In the genomic region with DNA sequence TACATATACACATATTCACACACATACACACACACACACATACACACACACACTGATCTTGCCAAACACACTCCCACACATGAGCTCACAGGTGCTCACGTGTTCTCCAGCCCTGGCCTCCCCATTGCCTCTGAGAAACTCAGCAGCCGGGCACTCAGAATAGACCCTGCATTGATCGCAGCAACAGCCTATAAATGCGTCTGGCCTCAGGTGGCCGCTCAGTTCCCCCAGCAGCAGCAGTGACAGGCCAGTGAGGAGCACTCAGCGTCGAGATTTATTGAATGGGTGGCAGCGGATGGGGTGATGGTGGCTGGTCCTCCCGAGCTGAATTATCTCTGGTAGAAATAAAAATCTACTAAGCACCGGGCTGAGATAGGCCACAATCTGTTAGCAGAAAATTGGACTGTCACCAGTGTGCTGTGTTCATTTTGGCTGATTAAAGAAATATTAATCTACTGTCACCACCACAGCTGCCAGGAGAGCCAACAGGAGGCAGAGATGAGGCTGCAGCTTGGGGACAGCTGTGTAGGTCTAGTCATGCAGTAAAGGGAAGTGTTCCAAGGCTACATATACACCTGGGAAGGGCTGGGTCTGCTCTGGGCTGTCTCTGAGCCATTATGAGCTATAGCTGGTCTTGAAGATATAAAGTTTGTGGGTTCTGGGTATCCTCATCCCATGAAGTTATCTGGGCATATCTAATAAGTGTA, we compare ENCODE assay signal across 22 mouse cellular contexts.
DNase-seq lines count a peak whose midpoint lies in the region; ATAC-seq and TF ChIP-seq lines count a peak whose summit lies in the region.
"Had no signal": no experiment of that assay in that cellular context is flagged by ENCODE, and none has a peak within 500 bp of the region (broad histone marks: within the 10 kb centered on the region; RNA-seq: fewer than 3 reads in every experiment).

No protein-coding gene starts in this region.

- no peak overlapping the region for H3K9ac ChIP-seq in neural tube, embryonic 11.5 days (ENCODE audit: low read length)
- H3K9ac ChIP-seq in hindbrain, postnatal 0 days (replicated peaks; ENCODE audit: low read length): no peak overlapping the region
- no peak overlapping the region for H3K9ac ChIP-seq in neural tube, embryonic 15.5 days (replicated peaks)
- H3K9ac ChIP-seq: embryonic facial prominence, embryonic 15.5 days; heart, embryonic 15.5 days had no signal

- ATAC-seq in neural tube, embryonic 11.5 days (ENCODE audit: insufficient read depth, low FRiP score, low TSS enrichment): no peak
- ATAC-seq in hindbrain, postnatal 0 days: peak; percentile 40; the same call in 1 of the 2 replicates
- no peak for ATAC-seq in neural tube, embryonic 15.5 days (ENCODE audit: low FRiP score)
- ATAC-seq: forebrain, embryonic 16.5 days had no signal

- peak; percentile 13 for DNase-seq in layer of hippocampus, adult 8-10 months (ENCODE audit: low spot score in 2 of 2)
- no peak for DNase-seq in layer of hippocampus, adult 9-10 months (ENCODE audit: low spot score)
- peak; percentile 43 for DNase-seq in neural tube, embryonic 11.5 days (ENCODE audit: low spot score)
- DNase-seq in neural tube, embryonic 10.5 days (ENCODE audit: extremely low spot score, low spot score): no peak
- DNase-seq in hindbrain, postnatal 0 days (ENCODE audit: low spot score): peak; percentile 29
- DNase-seq in cerebellum, postnatal 36 days: no peak
- DNase-seq in cerebellum, postnatal 4 days (ENCODE audit: low spot score in 2 of 2): no peak
- DNase-seq: adrenal gland, adult 2 months; adrenal gland, postnatal 25 days; cerebellum, adult 18-20 months; cerebellum, adult 9-11 months; embryo, embryonic 11 days; gastrocnemius, postnatal 10 days; heart, adult 2 months; heart, postnatal 14 days had no signal

- 60% methylated on average over 10 of the region's 10 CpGs for WGBS in neural tube, embryonic 11.5 days
- WGBS in hindbrain, postnatal 0 days: 67% methylated on average over 10 of the region's 10 CpGs
- 31% methylated on average over 10 of the region's 10 CpGs for WGBS in neural tube, embryonic 15.5 days

- H3K27ac ChIP-seq in neural tube, embryonic 11.5 days (ENCODE audit: low read depth, low read length): no peak overlapping the region
- no peak overlapping the region for H3K27ac ChIP-seq in hindbrain, postnatal 0 days
- H3K27ac ChIP-seq in neural tube, embryonic 15.5 days (replicated peaks): 0 out of 2 replicates have a peak overlapping the region, but pooled peaks have one; percentile 5
- H3K27ac ChIP-seq: embryonic facial prominence, embryonic 15.5 days; forebrain, embryonic 10.5 days; heart, adult 2 months; heart, embryonic 15.5 days had no signal

- no peak overlapping the region for H3K4me2 ChIP-seq in neural tube, embryonic 11.5 days (ENCODE audit: low read depth)
- H3K4me2 ChIP-seq in hindbrain, postnatal 0 days (ENCODE audit: low read depth, low read length): no peak overlapping the region
- no peak overlapping the region for H3K4me2 ChIP-seq in neural tube, embryonic 15.5 days
- H3K4me2 ChIP-seq: embryonic facial prominence, embryonic 15.5 days; heart, embryonic 11.5 days; heart, embryonic 15.5 days had no signal

- H3K36me3 ChIP-seq in neural tube, embryonic 11.5 days (ENCODE audit: control insufficient read depth, insufficient read depth, low read length): no peaks in the 10 kb centered on the region
- no peaks in the 10 kb centered on the region for H3K36me3 ChIP-seq in hindbrain, postnatal 0 days (ENCODE audit: insufficient read depth, low read length)
- H3K36me3 ChIP-seq in neural tube, embryonic 15.5 days: no peaks in the 10 kb centered on the region
- H3K36me3 ChIP-seq: embryonic facial prominence, embryonic 15.5 days; forebrain, embryonic 10.5 days; heart, embryonic 15.5 days had no signal

- no peak overlapping the region for H3K4me3 ChIP-seq in neural tube, embryonic 11.5 days (ENCODE audit: low read depth, low read length)
- no peak overlapping the region for H3K4me3 ChIP-seq in hindbrain, postnatal 0 days (ENCODE audit: low read length)
- no peak overlapping the region for H3K4me3 ChIP-seq in neural tube, embryonic 15.5 days (replicated peaks)
- H3K4me3 ChIP-seq: embryonic facial prominence, embryonic 15.5 days; erythroblast, embryonic 14.5 days; forebrain, embryonic 10.5 days; heart, adult 2 months; heart, embryonic 15.5 days had no signal

- no peaks in the 10 kb centered on the region for H3K27me3 ChIP-seq in neural tube, embryonic 11.5 days (ENCODE audit: control insufficient read depth, insufficient read depth, low read length)
- no peaks in the 10 kb centered on the region for H3K27me3 ChIP-seq in hindbrain, postnatal 0 days (ENCODE audit: insufficient read depth, low read length)
- H3K27me3 ChIP-seq in neural tube, embryonic 15.5 days (replicated peaks): peaks cover 7% of the 10 kb centered on the region

- no peaks in the 10 kb centered on the region for H3K9me3 ChIP-seq in neural tube, embryonic 11.5 days (ENCODE audit: control insufficient read depth, low read length)
- H3K9me3 ChIP-seq in hindbrain, postnatal 0 days (ENCODE audit: low read length): no peaks in the 10 kb centered on the region
- H3K9me3 ChIP-seq in neural tube, embryonic 15.5 days (replicated peaks): no peaks in the 10 kb centered on the region
- H3K9me3 ChIP-seq: embryonic facial prominence, embryonic 15.5 days; forebrain, embryonic 10.5 days; heart, embryonic 15.5 days had no signal

- H3K4me1 ChIP-seq in neural tube, embryonic 11.5 days (ENCODE audit: control insufficient read depth, insufficient read depth, low read length): no peaks in the 10 kb centered on the region
- no peaks in the 10 kb centered on the region for H3K4me1 ChIP-seq in hindbrain, postnatal 0 days (ENCODE audit: insufficient read depth, low read length)
- H3K4me1 ChIP-seq in neural tube, embryonic 15.5 days: peaks cover 12% of the 10 kb centered on the region; the same call in 1 of the 2 replicates
- H3K4me1 ChIP-seq: embryonic facial prominence, embryonic 15.5 days had no signal

- no peak for TF ChIP-seq CTCF in hindbrain, postnatal 0 days (IDR thresholded peaks at IDR 0.05; ENCODE audit: low read depth)

Comparison
In these comparisons a context has a peak if more than half of its experiments do, and no peak if none do; other contexts are left out.
1. DNase-seq: peak in layer of hippocampus, adult 8-10 months (2 of 2), neural tube, embryonic 11.5 days (single experiment) and hindbrain, postnatal 0 days (single experiment); none in layer of hippocampus, adult 9-10 months (single experiment), neural tube, embryonic 10.5 days (single experiment), cerebellum, postnatal 36 days (0 of 2) and cerebellum, postnatal 4 days (0 of 2).